ENCODE assay signal across 20 mouse cellular contexts in the genomic region with DNA sequence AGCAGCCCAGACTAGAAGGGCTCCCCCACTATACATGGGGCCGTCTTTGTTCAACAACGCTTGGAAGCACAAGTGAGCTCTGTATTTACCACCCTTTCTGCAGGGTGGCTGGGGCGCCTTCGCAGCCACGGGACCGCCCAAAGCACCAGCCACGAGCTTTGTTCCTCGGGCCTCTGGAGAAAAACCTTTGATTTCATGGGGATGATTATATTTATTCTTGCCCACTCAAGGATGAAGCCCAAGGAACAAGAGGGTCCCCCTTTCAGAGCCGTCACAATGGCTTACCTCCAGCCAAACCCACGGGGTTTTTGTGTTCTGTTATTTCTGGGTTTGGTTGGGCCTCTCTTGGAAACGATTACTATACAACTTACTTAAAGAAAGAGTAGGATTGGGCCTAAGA. TPM values are rescaled to one million over a fixed set of nuclear protein-coding genes. Genes with fewer than 3 reads are reported as not detected.
"Had no signal": no experiment of that assay in that cellular context is flagged by ENCODE, and none has a peak within 500 bp of the region (broad histone marks: within the 10 kb centered on the region; RNA-seq: fewer than 3 reads in every experiment).

No protein-coding gene starts in this region.

- H3K9ac ChIP-seq: liver, embryonic 15.5 days; neural tube, embryonic 15.5 days had no signal

- DNase-seq: kidney, adult 8-10 months; kidney, postnatal 25 days; lung, adult 2 months; lung, postnatal 36 days; right cerebral cortex, adult 18-20 months; right cerebral cortex, postnatal 25 days; thymus, postnatal 14 days had no signal

- H3K4me2 ChIP-seq: liver, embryonic 11.5 days; liver, embryonic 15.5 days; neural tube, embryonic 15.5 days had no signal

- H3K9me3 ChIP-seq: limb, embryonic 10.5 days; liver, embryonic 15.5 days; neural tube, embryonic 15.5 days had no signal

- H3K27ac ChIP-seq: left cerebral cortex, adult 2 months; limb, embryonic 10.5 days; liver, embryonic 15.5 days; neural tube, embryonic 15.5 days; stomach, postnatal 0 days had no signal

- H3K4me3 ChIP-seq: left cerebral cortex, adult 2 months; limb, embryonic 10.5 days; liver, embryonic 15.5 days; myocyte; neural tube, embryonic 15.5 days had no signal

- H3K36me3 ChIP-seq: limb, embryonic 10.5 days; liver, embryonic 15.5 days; neural tube, embryonic 15.5 days had no signal

- H3K4me1 ChIP-seq: liver, embryonic 15.5 days had no signal

- ATAC-seq: lung, postnatal 0 days had no signal

RNA-seq across cellular contexts. Expression of a gene that starts 5.2 kb away (rescaled TPM):
- total RNA-seq: layer of hippocampus, postnatal 25 days; left cerebral cortex, adult 2 months; left cerebral cortex, postnatal 14 days; megakaryocyte, adult 5-6 weeks had no signal
- polyA plus RNA-seq: kidney, embryonic 16.5 days; limb, embryonic 10.5 days; liver, embryonic 11.5 days; liver, embryonic 15.5 days; lung, adult 2 months; lung, postnatal 0 days; myocyte; neural tube, embryonic 15.5 days; small intestine, adult 2 months; stomach, postnatal 0 days had no signal
